Mouse (Mus musculus) G1E (cell line): ENCODE data around the gene Mgat4b. TPM values are rescaled to one million over a fixed set of nuclear protein-coding genes. Genes with fewer than 3 reads are reported as not detected.

ENCODE experiments used
- ATAC-seq: 2 replicates; pipeline ENCODE4 v1.8.0; 2016; ENCODE audit warnings: mild to moderate bottlenecking; ENCODE audit not compliant: insufficient number of reproducible peaks, poor library complexity, low FRiP score, severe bottlenecking; ENCODE audit errors: extremely low read depth
- DNase-seq: peaks from one replicate; pipeline ENCODE4 v3.0.0; 2012; ENCODE audit warnings: low spot score
- H3K27me3 ChIP-seq: 2 replicates; pipeline ENCODE4 v1.6.1; 2012; ENCODE audit warnings: mild to moderate bottlenecking, low read length, inconsistent platforms; ENCODE audit not compliant: insufficient read depth
- H3K36me3 ChIP-seq: replicated peaks from 2 replicates; pipeline ENCODE3; 2012; ENCODE audit warnings: mild to moderate bottlenecking, inconsistent platforms
- H3K4me1 ChIP-seq: 2 replicates; pipeline ENCODE4 v1.6.1; 2012; ENCODE audit warnings: low read depth, low read length, inconsistent platforms, mixed read lengths; ENCODE audit not compliant: insufficient read depth
- H3K4me3 ChIP-seq: 2 replicates; pipeline ENCODE4 v1.5.1; 2012; ENCODE audit warnings: low read depth, mild to moderate bottlenecking, inconsistent platforms, low read length, moderate library complexity, mixed read lengths
- H3K9me3 ChIP-seq: replicated peaks from 2 replicates; pipeline ENCODE4 v1.6.1; 2012; ENCODE audit warnings: inconsistent platforms
- CTCF ChIP-seq: IDR thresholded peaks from 2 replicates; pipeline ENCODE4 v1.5.1; 2012; ENCODE audit warnings: low read depth, low read length, inconsistent platforms, mixed read lengths
- GATA1 ChIP-seq: IDR thresholded peaks from 2 replicates; pipeline ENCODE4 v1.6.1; 2012; ENCODE audit warnings: borderline replicate concordance, low read length, inconsistent platforms, mixed read lengths
- GATA2 ChIP-seq: IDR thresholded peaks from 2 replicates; pipeline ENCODE4 v1.6.1; 2012; ENCODE audit warnings: low read depth, low read length, inconsistent platforms, borderline replicate concordance
- POLR2AphosphoS5 ChIP-seq: IDR thresholded peaks from 2 replicates; pipeline ENCODE4 v1.6.1; 2012; ENCODE audit warnings: low read depth, low read length, inconsistent platforms; ENCODE audit not compliant: insufficient replicate concordance
- TAL1 ChIP-seq: conservative IDR thresholded peaks from 2 replicates; pipeline ENCODE4 v1.6.1; 2012; ENCODE audit warnings: low read depth, low read length, inconsistent platforms, mixed read lengths
- polyA plus RNA-seq: library from polyadenylated mRNA; stranded (reverse); fragments of >175 nt; gene quantifications from 2 replicates; pipeline ENCODE4 v1.2.3, GENCODE M21; 2012
- total RNA-seq, 2 experiments: library from RNA; stranded (forward) in 1 of 2; stranded (reverse) in 1 of 2; fragments of 200-1000 nt in 1 of 2; fragments of >200 nt in 1 of 2; fragmentation: Nextera tagmentation in 1 of 2; gene quantifications; 2 replicates each; pipeline ENCODE4 v1.2.3; 2014 to 2017

Gene Mgat4b
- total and polyA plus RNA-seq, 3 experiments = 15.6 to 106 (median 18.4) TPM

DNA sequence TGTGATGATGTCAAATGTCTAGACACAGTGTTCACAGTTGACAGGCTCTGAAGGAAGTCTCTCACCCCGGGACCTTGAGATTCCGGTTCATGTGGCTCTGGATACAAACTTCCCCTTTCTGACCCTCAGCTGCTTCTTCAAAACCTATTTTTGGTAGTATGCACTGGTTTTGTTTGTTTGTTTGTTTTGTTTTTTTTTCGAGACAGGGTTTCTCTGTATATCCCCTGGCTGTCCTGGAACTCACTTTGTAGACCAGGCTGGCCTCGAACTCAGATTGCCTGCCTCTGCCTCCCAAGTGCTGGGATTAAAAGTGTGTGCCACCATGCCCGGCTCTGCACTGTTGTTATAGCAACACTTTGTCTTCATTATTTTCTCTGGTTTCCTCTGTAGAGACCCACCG, 33.2 kb downstream of the Mgat4b start:
- Histone ChIP-seq H3K4me3 (no peak overlapping the region), H3K27me3 (no peaks in the 10 kb centered on the region; the same call in 1 of the 2 replicates), H3K9me3 (no peaks in the 10 kb centered on the region), H3K36me3 (no peaks in the 10 kb centered on the region), H3K4me1 (peaks cover 6% of the 10 kb centered on the region; the same call in 1 of the 2 replicates)
- TF ChIP-seq TAL1 (no peak), GATA1 (no peak)
- no peak for DNase-seq
- no peak for ATAC-seq

GRCm38 (mm10) chr11:50245269-50245668, 34.6 kb downstream of the Mgat4b start:
- DNase-seq (no peak), ATAC-seq (no peak)
- TF ChIP-seq GATA2 = no peak
- no peak for TF ChIP-seq GATA1
- Histone ChIP-seq H3K9me3 (no peaks in the 10 kb centered on the region), H3K27me3 (no peaks in the 10 kb centered on the region; the same call in 1 of the 2 replicates), H3K4me1 (peaks cover 5% of the 10 kb centered on the region; the same call in 1 of the 2 replicates), H3K4me3 (no peak overlapping the region), H3K36me3 (no peaks in the 10 kb centered on the region)

DNA sequence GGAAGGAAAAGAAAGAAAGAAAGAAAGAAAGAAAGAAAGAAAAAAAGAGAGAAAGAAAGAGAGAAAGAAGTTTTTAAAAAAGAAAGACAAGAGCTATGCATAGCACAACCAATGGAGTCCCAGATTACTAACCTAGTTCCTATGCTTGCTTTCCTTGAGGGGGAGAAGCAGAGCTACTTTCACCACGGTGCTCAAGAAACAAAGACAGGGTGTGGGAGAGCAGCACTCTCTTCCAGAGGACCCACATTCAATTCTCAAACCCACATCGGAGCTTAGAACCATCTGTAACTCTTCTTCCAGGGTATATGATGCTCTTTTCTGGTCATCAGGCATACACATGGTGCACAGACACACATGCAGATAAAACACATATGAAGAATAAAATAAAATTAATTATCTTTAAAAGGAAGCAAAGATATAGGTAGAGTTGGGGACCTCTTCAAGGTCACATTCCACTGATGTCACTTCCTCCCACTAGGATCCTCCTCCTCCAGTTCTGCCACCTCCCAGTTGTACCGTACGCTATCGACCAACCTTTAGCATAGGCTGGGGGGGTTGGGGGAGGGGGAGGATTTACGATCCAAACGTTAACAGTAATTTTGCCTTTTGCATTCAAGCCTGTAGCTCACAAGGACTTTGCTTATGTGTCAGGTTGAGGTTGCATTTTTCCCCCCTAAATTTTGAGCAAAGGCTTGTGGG, 37.9 kb downstream of the Mgat4b start:
- Histone ChIP-seq H3K4me3 (no peak overlapping the region), H3K27me3 (no peaks in the 10 kb centered on the region; the same call in 1 of the 2 replicates), H3K4me1 (peaks cover 15% of the 10 kb centered on the region), H3K9me3 (no peaks in the 10 kb centered on the region), H3K36me3 (no peaks in the 10 kb centered on the region)
- no peak for DNase-seq
- no peak for ATAC-seq
- TF ChIP-seq CTCF = no peak
- no peak for TF ChIP-seq TAL1
- TF ChIP-seq POLR2AphosphoS5 = no peak
- no peak for TF ChIP-seq GATA1
- TF ChIP-seq GATA2 = no peak

- no peak overlapping the region for H3K4me3 ChIP-seq
- no peak for DNase-seq
- no peaks in the 10 kb centered on the region; the same call in 1 of the 2 replicates for H3K27me3 ChIP-seq
- no peak for ATAC-seq
- H3K9me3 ChIP-seq = no peaks in the 10 kb centered on the region
- peaks cover 29% of the 10 kb centered on the region for H3K36me3 ChIP-seq
- H3K4me1 ChIP-seq = peaks cover 25% of the 10 kb centered on the region
- TF ChIP-seq CTCF (no peak), GATA1 (no peak), POLR2AphosphoS5 (no peak), GATA2 (no peak), TAL1 (no peak)
Observed at GRCm38 (mm10) chr11:50252166-50252565, 41.5 kb downstream of the Mgat4b start.

DNA sequence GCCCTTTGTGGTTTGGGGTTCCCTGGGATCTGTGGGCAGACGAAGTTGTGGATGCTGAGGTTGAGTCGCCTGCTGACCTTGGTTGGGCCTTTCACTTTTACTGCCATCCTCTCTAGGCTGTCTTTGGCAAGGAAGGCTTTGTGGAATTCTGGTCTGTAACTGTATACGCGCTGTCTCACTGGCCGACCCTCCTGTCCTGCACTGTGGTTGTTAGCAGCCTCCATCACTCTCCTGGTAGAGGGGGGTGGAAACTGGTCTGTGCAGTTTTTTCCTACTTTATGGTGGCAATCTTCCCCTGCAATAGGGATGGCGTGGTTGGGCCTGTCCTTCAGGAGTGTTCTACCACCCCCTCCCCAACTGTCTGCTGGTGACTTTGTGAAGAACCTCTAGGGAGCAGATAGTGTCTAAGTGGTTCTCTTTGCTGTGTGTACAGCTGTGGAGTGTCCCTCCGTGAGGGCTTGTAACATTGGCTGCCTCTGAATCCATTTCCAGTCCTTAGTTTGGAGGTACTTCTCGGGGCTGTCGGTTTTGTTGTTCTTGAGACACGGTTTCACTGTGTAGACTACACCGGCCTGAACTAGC, 42.1 kb downstream of the Mgat4b start:
- DNase-seq = no peak
- Histone ChIP-seq H3K27me3 (no peaks in the 10 kb centered on the region), H3K4me3 (no peak overlapping the region), H3K9me3 (no peaks in the 10 kb centered on the region), H3K4me1 (peaks cover 26% of the 10 kb centered on the region), H3K36me3 (peaks cover 35% of the 10 kb centered on the region)
- TF ChIP-seq GATA2 (no peak), GATA1 (no peak), CTCF (no peak), TAL1 (no peak), POLR2AphosphoS5 (no peak)
- ATAC-seq = no peak

DNA sequence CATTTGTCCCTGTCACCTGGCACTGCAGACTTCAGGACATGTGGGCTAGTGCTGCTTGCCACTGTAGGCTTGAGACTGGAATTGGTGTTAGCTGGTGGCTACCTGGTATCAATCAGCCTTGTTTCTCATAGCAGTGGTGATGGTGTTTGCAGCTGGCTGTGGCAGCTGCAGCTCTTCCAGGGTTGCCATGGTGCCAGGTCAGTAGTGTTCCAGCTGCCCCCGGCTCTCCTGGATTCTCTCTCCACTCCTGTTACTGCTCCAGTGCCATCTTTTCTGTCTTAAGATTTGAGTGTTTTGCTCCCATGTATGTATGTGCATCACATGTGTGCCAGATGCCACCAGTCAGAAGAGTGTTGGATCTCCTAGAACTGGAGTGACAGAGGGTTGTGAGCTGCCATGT, 42.7 kb downstream of the Mgat4b start:
- DNase-seq (no peak), ATAC-seq (no peak)
- Histone ChIP-seq H3K36me3 (peaks cover 42% of the 10 kb centered on the region), H3K27me3 (no peaks in the 10 kb centered on the region), H3K4me3 (no peak overlapping the region), H3K9me3 (no peaks in the 10 kb centered on the region), H3K4me1 (peaks cover 32% of the 10 kb centered on the region)
- no peak for TF ChIP-seq GATA1
- no peak for TF ChIP-seq GATA2
- TF ChIP-seq POLR2AphosphoS5 = no peak
- TF ChIP-seq TAL1 = no peak
- no peak for TF ChIP-seq CTCF
